Mouse (Mus musculus): ENCODE results near the gene Mdc1. TPM values are rescaled to one million over a fixed set of nuclear protein-coding genes. Genes with fewer than 3 reads are reported as not detected.

Gene Mdc1
- polyA plus RNA-seq, 1 experiment, result 22.5 TPM

GRCm38 (mm10) chr17:35834696-35835422, 6.5 kb upstream of the Mdc1 start:
- no peak for TF ChIP-seq GATA1 (IDR thresholded peaks at IDR 0.05; ENCODE audit: low read length)

DNA sequence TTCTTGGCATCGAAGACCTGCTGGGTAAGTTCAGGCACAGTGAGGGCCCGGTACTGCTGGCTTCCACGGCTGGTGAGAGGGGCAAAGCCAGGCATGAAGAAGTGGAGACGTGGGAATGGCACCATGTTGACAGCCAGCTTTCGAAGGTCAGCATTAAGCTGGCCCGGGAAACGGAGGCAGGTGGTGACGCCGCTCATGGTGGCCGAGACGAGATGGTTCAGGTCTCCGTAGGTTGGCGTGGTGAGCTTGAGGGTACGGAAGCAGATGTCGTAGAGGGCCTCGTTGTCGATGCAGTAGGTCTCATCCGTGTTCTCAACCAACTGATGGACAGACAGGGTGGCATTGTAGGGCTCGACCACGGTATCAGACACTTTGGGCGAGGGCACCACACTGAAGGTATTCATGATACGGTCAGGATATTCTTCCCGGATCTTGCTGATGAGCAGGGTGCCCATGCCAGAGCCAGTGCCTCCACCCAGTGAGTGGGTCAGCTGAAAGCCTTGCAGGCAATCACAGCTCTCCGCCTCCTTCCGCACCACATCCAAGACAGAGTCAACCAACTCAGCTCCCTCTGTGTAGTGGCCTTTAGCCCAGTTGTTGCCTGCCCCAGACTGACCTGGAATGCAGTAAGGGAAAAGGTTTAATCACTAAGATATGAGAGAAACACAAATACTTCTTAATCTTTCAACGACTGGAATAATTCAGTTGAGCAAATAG, 5.7 kb upstream of the Mdc1 start:
- no peak for TF ChIP-seq GATA1 (IDR thresholded peaks at IDR 0.05; ENCODE audit: low read length)

DNA sequence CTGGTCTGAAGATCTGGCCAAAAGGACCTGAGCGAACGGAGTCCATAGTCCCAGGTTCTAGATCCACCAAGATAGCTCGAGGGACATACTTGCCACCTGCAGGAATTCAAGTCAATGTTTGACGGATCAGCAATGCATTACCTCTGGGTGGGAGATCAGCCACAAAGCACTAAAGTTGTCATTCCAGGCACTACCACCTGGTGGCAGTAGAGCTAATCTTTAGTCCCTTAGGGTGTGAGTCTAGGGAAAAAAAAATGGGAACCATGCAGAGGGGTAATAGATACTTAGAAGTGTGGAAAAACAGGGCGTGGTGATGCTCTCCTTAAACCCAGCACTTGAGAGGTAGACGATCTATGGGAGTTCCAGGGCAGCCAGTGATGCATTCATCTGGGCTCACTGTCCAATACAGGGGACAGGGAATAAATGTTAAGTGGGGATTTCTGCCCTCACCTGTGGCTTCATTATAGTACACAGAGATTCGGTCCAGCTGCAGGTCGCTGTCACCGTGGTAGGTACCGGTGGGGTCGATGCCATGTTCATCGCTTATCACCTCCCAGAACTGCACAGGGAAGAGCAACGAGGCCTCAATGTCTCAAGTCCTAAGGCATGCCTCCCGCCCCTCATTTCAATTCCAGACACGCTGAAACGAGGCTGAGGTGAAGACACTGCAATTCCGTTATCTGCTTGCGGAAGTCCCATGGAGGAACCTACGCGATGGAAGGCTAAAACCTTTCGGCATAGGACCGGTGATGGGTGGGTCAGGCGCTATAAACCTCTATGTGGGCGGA, 4.9 kb upstream of the Mdc1 start:
- no peak for TF ChIP-seq GATA1 (IDR thresholded peaks at IDR 0.05; ENCODE audit: low read length)

DNA sequence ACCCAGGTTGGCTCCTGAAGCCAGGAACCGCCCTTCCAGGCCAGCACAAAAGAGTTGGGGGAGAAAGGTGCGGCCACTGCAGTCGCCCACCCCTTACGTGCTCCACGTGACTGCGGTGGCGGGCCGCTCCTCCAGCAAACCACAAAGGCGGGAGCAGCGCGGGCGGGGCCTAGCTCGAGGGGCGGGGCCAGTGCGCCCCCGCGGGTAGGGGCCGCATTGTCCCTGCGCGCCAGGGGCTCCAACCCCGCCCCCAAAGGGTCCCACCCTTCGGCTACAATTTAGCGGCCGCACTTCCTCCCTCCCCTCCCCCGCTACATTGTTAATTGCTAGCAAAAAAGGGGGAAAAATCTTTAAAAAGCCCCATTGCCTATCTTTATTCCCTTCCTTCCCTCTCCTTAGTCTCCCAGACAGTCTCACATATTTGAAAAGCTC, 4.3 kb upstream of the Mdc1 start:
- TF ChIP-seq GATA1 (IDR thresholded peaks at IDR 0.05; ENCODE audit: low read length), result no peak

- TF ChIP-seq GATA1 (IDR thresholded peaks at IDR 0.05; ENCODE audit: low read length), result no peak
Measured at GRCm38 (mm10) chr17:35837487-35837886, 3.8 kb upstream of the Mdc1 start.

GRCm38 (mm10) chr17:35838122-35838544, 3.2 kb upstream of the Mdc1 start, which contains the start of gene Tubb5:
Tubb5 (minus strand) TSS chr17:35838306.
- TF ChIP-seq GATA1 (IDR thresholded peaks at IDR 0.05; ENCODE audit: low read length), result no peak

DNA sequence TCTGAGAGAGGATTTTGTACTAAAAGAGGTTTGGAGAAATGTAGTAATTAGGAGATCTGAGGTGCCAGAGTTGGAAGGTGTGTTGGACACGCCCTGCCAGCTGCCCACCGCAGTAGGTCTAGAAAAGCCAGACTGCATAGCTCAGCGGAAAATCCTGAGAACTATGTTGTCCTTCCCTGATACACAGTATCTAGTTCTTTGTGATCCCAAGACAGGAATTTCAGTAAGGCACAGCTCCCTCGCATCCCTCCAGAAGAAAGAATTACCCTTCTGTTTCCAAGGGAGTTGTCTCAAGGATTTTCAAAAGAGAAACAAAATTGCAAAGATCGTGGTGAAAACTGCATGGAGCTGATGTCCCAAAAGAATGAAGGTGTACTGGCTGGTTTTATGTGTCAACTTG, 2.7 kb upstream of the Mdc1 start:
- no peak for TF ChIP-seq GATA1 (IDR thresholded peaks at IDR 0.05; ENCODE audit: low read length)

GRCm38 (mm10) chr17:35840561-35840960, 754 bp upstream of the Mdc1 start:
- no peak for TF ChIP-seq GATA1 (IDR thresholded peaks at IDR 0.05; ENCODE audit: low read length)

- TF ChIP-seq GATA1 (IDR thresholded peaks at IDR 0.05; ENCODE audit: low read length), result no peak
Measured at GRCm38 (mm10) chr17:35842006-35842405, 691 bp downstream of the Mdc1 start.

- no peak for TF ChIP-seq GATA1 (IDR thresholded peaks at IDR 0.05; ENCODE audit: low read length)
Measured at GRCm38 (mm10) chr17:35843514-35843913, 2.2 kb downstream of the Mdc1 start.

DNA sequence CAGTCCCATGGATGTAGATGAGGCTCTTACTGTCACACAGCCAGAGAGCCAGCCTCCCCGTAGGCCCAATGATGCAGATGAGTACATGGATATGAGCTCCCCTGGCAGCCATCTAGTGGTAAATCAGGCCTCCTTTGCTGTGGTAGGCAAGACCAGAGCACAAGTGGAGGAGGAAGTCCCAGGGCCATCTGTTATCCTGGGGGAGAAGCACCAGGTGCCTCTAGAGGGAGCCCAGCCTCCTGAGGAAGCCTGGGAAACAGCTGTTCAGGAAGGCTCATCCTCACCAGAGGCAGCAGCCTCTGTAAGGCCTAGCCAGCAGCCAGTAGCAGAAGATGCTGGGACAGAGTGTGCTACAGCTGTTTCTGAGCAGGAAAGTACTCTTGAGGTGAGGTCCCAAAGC, 6.8 kb downstream of the Mdc1 start:
- TF ChIP-seq GATA1 (IDR thresholded peaks at IDR 0.05; ENCODE audit: low read length), result no peak

GRCm38 (mm10) chr17:35850974-35851373, 9.7 kb downstream of the Mdc1 start:
- peak; percentile 29 for TF ChIP-seq GATA1 (IDR thresholded peaks at IDR 0.05; ENCODE audit: low read length)

GRCm38 (mm10) chr17:35859371-35859770, 18.1 kb downstream of the Mdc1 start:
- no peak for TF ChIP-seq GATA1 (IDR thresholded peaks at IDR 0.05; ENCODE audit: low read length)

DNA sequence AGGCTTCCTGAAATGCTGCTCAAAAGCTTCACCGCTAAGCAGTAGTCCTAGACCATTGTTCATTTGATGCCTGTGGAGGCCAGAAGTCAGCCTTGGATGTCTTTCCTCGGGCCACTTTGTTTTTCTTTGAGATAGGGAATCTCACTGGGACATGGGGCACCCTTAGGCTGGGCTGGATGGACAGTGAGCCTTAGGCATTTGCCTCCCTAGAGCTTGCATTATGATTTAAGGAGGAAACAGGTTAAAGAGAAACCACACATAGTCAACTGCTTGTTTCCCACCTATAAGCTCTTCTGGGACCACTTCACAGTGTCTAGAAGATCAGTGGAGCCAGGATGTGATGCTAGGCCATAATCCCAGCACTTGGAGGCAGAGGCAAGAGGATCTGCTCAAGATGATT, 18.5 kb downstream of the Mdc1 start:
- TF ChIP-seq GATA1 (IDR thresholded peaks at IDR 0.05; ENCODE audit: low read length), result no peak

DNA sequence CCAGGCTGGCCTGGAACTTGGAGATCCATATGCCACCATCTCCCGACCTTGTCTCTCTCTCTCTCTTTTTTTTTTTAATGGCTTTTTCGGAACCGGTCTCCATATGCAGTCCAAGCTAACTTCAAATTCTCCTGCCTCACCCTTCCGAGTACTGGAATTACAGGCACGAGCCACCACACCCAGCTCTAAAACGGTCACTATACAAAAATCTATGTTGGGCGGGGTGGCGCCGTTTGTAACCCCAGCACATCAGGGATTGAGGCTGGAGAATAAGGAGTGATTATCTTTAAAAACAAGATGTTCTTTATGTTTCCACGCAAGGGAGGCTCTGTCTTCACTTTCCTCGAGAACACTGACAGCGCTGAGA, 19.5 kb downstream of the Mdc1 start:
- TF ChIP-seq GATA1 (IDR thresholded peaks at IDR 0.05; ENCODE audit: low read length), result no peak

- peak; percentile 35 for TF ChIP-seq GATA1 (IDR thresholded peaks at IDR 0.05; ENCODE audit: low read length)
Measured at GRCm38 (mm10) chr17:35861198-35861857, 20.0 kb downstream of the Mdc1 start, which contains the start of gene Nrm. Nrm (plus strand) TSS chr17:35861318.
